Mouse (Mus musculus): ENCODE results near the gene Mastl. TPM values are rescaled to one million over a fixed set of nuclear protein-coding genes. Genes with fewer than 3 reads are reported as not detected.

Gene Mastl
- total and polyA plus RNA-seq, 3 experiments = 8.1 to 14.8 (median 10.7) TPM

GRCm38 (mm10) chr2:23084540-23084939, 71.3 kb downstream of the Mastl start:
- no peak overlapping the region for H3K4me2 ChIP-seq (ENCODE audit: insufficient read depth, low read depth, poor library complexity, severe bottlenecking)
- no peak overlapping the region for H3K9ac ChIP-seq (ENCODE audit: insufficient read depth, low read depth)
- no peaks in the 10 kb centered on the region for H3K27me3 ChIP-seq (replicated peaks)
- no peak for TF ChIP-seq MEF2A (IDR thresholded peaks at IDR 0.05; ENCODE audit: borderline replicate concordance, low read depth, low read length)
- TF ChIP-seq RCOR1 (conservative IDR thresholded peaks at IDR 0.05; ENCODE audit: low read depth, low read length) = no peak
- TF ChIP-seq BHLHE40 (IDR thresholded peaks at IDR 0.05; ENCODE audit: low read depth, low read length) = no peak
- no peak for TF ChIP-seq MAZ (IDR thresholded peaks at IDR 0.05; ENCODE audit: low read depth, low read length)
- TF ChIP-seq POLR2AphosphoS2 (IDR thresholded peaks at IDR 0.05; ENCODE audit: low read depth, low read length) = no peak
- TF ChIP-seq ZMIZ1 (IDR thresholded peaks at IDR 0.05; ENCODE audit: low read depth, low read length) = no peak
- no peak for TF ChIP-seq ELF1 (IDR thresholded peaks at IDR 0.05; ENCODE audit: low read depth, low read length)
- no peak for TF ChIP-seq ZNF384 (IDR thresholded peaks at IDR 0.05; ENCODE audit: low read depth, low read length)
- TF ChIP-seq ETS1 (conservative IDR thresholded peaks at IDR 0.05; ENCODE audit: low read depth, low read length) = no peak
- no peak for TF ChIP-seq E2F4 (IDR thresholded peaks at IDR 0.05; ENCODE audit: insufficient replicate concordance, low read depth, low read length)
- no peak for TF ChIP-seq CHD1 (IDR thresholded peaks at IDR 0.05; ENCODE audit: low read depth, low read length)
- no peak for TF ChIP-seq USF2 (conservative IDR thresholded peaks at IDR 0.05; ENCODE audit: low read depth, low read length)
- TF ChIP-seq MAX (IDR thresholded peaks at IDR 0.05; ENCODE audit: low read length) = no peak
- TF ChIP-seq SMC3 (IDR thresholded peaks at IDR 0.05; ENCODE audit: low read depth, low read length) = no peak
- TF ChIP-seq HCFC1 (IDR thresholded peaks at IDR 0.05; ENCODE audit: low read depth, low read length) = no peak
- TF ChIP-seq GABPA (IDR thresholded peaks at IDR 0.05; ENCODE audit: insufficient replicate concordance, low read depth, low read length) = no peak
- TF ChIP-seq NRF1 (IDR thresholded peaks at IDR 0.05; ENCODE audit: low read depth, low read length) = no peak
- TF ChIP-seq CTCF (conservative IDR thresholded peaks at IDR 0.05 in 1 of 2, IDR thresholded peaks at IDR 0.05 in 1 of 2; ENCODE audit: low read depth in 2 of 2, low read length in 2 of 2) = no peak
- peaks cover 40 to 64% of the 10 kb centered on the region in 2 experiments for H3K36me3 ChIP-seq (replicated peaks in 1 of 2; ENCODE audit: control insufficient read depth in 1 of 2, insufficient read depth in 1 of 2, low read length in 1 of 2)
- H3K4me3 ChIP-seq (replicated peaks in 1 of 3; ENCODE audit: low read depth in 2 of 3, low read length in 2 of 3, poor library complexity in 1 of 3) = no peak overlapping the region
- in situ Hi-C loops (cut with MboI; ENCODE audit: low pct_ligation_motif_present, low pct_unique_long_range_greater_than_20kb, low sequenced_read_pairs) (no loop called here), dilution Hi-C loops (cut with MboI; ENCODE audit: extremely low pct_ligation_motif_present, extremely low pct_unique_long_range_greater_than_20kb, low sequenced_read_pairs) (no loop called here)
- no peak for DNase-seq (ENCODE audit: extremely low read depth)
- H3K9me3 ChIP-seq (replicated peaks; ENCODE audit: low read length) = no peaks in the 10 kb centered on the region
- H3K27ac ChIP-seq (ENCODE audit: insufficient read depth, low read depth) = no peak overlapping the region
- peaks cover 0 to 17% of the 10 kb centered on the region in 2 experiments; a peak in 3 of 4 replicates for H3K4me1 ChIP-seq (ENCODE audit: control insufficient read depth in 1 of 2, insufficient read depth in 2 of 2)
- H3K79me2 ChIP-seq (replicated peaks; ENCODE audit: control insufficient read depth, extremely low read depth, insufficient read depth, poor library complexity, severe bottlenecking) = no peaks in the 10 kb centered on the region

GRCm38 (mm10) chr2:23078588-23078987, 77.2 kb downstream of the Mastl start:
- H3K79me2 ChIP-seq (replicated peaks; ENCODE audit: control insufficient read depth, extremely low read depth, insufficient read depth, poor library complexity, severe bottlenecking) = peaks cover 4% of the 10 kb centered on the region; the same call in 1 of the 2 replicates
- dilution Hi-C loops (cut with MboI; ENCODE audit: extremely low pct_ligation_motif_present, extremely low pct_unique_long_range_greater_than_20kb, low sequenced_read_pairs) (no loop called here), in situ Hi-C loops (cut with MboI; ENCODE audit: low pct_ligation_motif_present, low pct_unique_long_range_greater_than_20kb, low sequenced_read_pairs) (no loop called here)
- no peak overlapping the region for H3K4me2 ChIP-seq (ENCODE audit: insufficient read depth, low read depth, poor library complexity, severe bottlenecking)
- peaks cover 37 to 69% of the 10 kb centered on the region in 2 experiments for H3K36me3 ChIP-seq (replicated peaks in 1 of 2; ENCODE audit: control insufficient read depth in 1 of 2, insufficient read depth in 1 of 2, low read length in 1 of 2)
- no peak overlapping the region for H3K4me3 ChIP-seq (replicated peaks in 1 of 3; ENCODE audit: low read depth in 2 of 3, low read length in 2 of 3, poor library complexity in 1 of 3)
- peaks cover 2% of the 10 kb centered on the region for H3K9me3 ChIP-seq (replicated peaks; ENCODE audit: low read length)
- TF ChIP-seq TBP (conservative IDR thresholded peaks at IDR 0.05; ENCODE audit: low read depth, low read length) (no peak), MAFK (IDR thresholded peaks at IDR 0.05; ENCODE audit: insufficient replicate concordance, low read length) (no peak), MAZ (IDR thresholded peaks at IDR 0.05; ENCODE audit: low read depth, low read length) (no peak), PAX5 (IDR thresholded peaks at IDR 0.05; ENCODE audit: low read length) (no peak), SIN3A (IDR thresholded peaks at IDR 0.05; ENCODE audit: low read length) (no peak), EP300 (IDR thresholded peaks at IDR 0.05; ENCODE audit: low read length) (no peak), MXI1 (IDR thresholded peaks at IDR 0.05; ENCODE audit: low read depth, low read length) (no peak), KAT2A (IDR thresholded peaks at IDR 0.05; ENCODE audit: insufficient replicate concordance, low read length) (no peak), ELF1 (IDR thresholded peaks at IDR 0.05; ENCODE audit: low read depth, low read length) (no peak), POLR2A (IDR thresholded peaks at IDR 0.05; ENCODE audit: low read depth, low read length) (no peak), RCOR1 (conservative IDR thresholded peaks at IDR 0.05; ENCODE audit: low read depth, low read length) (no peak), ZNF384 (IDR thresholded peaks at IDR 0.05; ENCODE audit: low read depth, low read length) (no peak), GABPA (IDR thresholded peaks at IDR 0.05; ENCODE audit: insufficient replicate concordance, low read depth, low read length) (no peak), SMC3 (IDR thresholded peaks at IDR 0.05; ENCODE audit: low read depth, low read length) (no peak), HCFC1 (IDR thresholded peaks at IDR 0.05; ENCODE audit: low read depth, low read length) (no peak), MYC (IDR thresholded peaks at IDR 0.05; ENCODE audit: low read depth, low read length) (no peak), ZC3H11A (IDR thresholded peaks at IDR 0.05; ENCODE audit: low read depth, low read length) (no peak), UBTF (IDR thresholded peaks at IDR 0.05; ENCODE audit: low read depth, low read length) (no peak), CTCF (conservative IDR thresholded peaks at IDR 0.05 in 1 of 2, IDR thresholded peaks at IDR 0.05 in 1 of 2; ENCODE audit: low read depth in 2 of 2, low read length in 2 of 2) (no peak)
- H3K9ac ChIP-seq (ENCODE audit: insufficient read depth, low read depth) = no peak overlapping the region
- no peaks in the 10 kb centered on the region for H3K4me1 ChIP-seq (ENCODE audit: control insufficient read depth in 1 of 2, insufficient read depth in 2 of 2)
- H3K27ac ChIP-seq (ENCODE audit: insufficient read depth, low read depth) = no peak overlapping the region
- no peaks in the 10 kb centered on the region for H3K27me3 ChIP-seq (replicated peaks)
- no peak for DNase-seq (ENCODE audit: extremely low read depth)
